ENCODE assay signal across 9 mouse cellular contexts in the genomic region with DNA sequence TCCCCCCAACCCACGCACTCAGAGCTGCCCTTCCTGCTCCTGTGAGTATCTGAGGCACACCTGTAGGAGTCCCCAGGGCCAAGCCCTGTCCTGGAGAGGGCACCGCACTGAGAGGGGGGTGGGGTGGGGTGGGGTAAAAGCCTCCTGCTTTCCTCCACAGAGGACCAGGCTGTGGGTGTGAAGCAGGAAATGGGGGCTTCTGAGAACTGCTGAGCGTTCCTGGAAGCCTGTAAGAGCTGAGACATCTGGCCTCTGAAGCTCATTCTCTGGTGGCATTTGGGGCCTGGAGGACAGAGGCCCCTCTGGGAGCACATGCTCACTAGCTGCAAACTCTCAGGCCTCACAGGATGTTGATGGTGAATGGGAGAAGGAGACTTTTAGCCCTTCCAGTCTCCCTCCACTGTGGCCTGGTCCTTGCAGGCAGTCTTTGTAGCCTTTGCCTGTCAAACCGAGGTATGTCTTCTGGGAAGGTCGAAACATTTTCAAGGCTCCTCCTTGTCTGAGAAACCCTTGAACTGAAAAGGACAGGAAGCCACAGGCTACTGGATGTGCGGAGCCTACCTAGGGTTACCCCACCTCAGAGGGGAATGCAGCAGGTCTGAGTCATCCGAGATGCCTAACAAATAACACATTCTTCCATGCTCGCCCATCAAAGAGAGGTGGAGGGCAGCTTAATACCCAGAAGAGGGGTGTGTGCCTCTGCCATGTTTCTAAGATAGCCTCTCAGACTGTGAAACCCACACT. TPM values are rescaled to one million over a fixed set of nuclear protein-coding genes. Genes with fewer than 3 reads are reported as not detected.
A peak's percentile ranks its signal among the peaks of the same experiment; 100 is the strongest.
DNase-seq lines count a peak whose midpoint lies in the region.
"Had no signal": no experiment of that assay in that cellular context is flagged by ENCODE, and none has a peak within 500 bp of the region (broad histone marks: within the 10 kb centered on the region; RNA-seq: fewer than 3 reads in every experiment).

No protein-coding gene starts in this region.

- H3K27ac ChIP-seq in heart, embryonic 10.5 days, result peak overlapping the region; percentile 88
- H3K27ac ChIP-seq in limb, embryonic 10.5 days, result peak overlapping the region; percentile 67; the same call in 1 of the 2 replicates

- WGBS in heart, embryonic 10.5 days, result 20% methylated on average over 8 of the region's 8 CpGs
- WGBS in limb, embryonic 10.5 days, result 44% methylated on average over 8 of the region's 8 CpGs

- peak overlapping the region; percentile 8; the same call in 1 of the 2 replicates for H3K4me3 ChIP-seq in heart, embryonic 10.5 days
- no peak overlapping the region for H3K4me3 ChIP-seq in limb, embryonic 10.5 days
- H3K4me3 ChIP-seq: megakaryocyte, embryonic 14.5 days had no signal

- no peaks in the 10 kb centered on the region for H3K9me3 ChIP-seq in heart, embryonic 10.5 days
- H3K9me3 ChIP-seq in limb, embryonic 10.5 days (replicated peaks), result no peaks in the 10 kb centered on the region

- DNase-seq in ovary, postnatal 36 days (ENCODE audit: low spot score), result peak; percentile 26
- no peak for DNase-seq in ovary, postnatal 14 days (ENCODE audit: low spot score)
- DNase-seq in heart, embryonic 10.5 days (ENCODE audit: low spot score), result no peak
- DNase-seq in limb, embryonic 10.5 days (ENCODE audit: low spot score), result no peak
- DNase-seq in thymus, postnatal 4 days, result peak; percentile 64
- DNase-seq in cerebellum, postnatal 25 days, result no peak
- DNase-seq in adrenal gland, adult 2 months, result no peak
- no peak for DNase-seq in layer of hippocampus, postnatal 10 days (ENCODE audit: low spot score in 2 of 2)

- H3K36me3 ChIP-seq in heart, embryonic 10.5 days, result no peaks in the 10 kb centered on the region
- H3K36me3 ChIP-seq in limb, embryonic 10.5 days, result no peaks in the 10 kb centered on the region

- no peaks in the 10 kb centered on the region for H3K27me3 ChIP-seq in heart, embryonic 10.5 days (ENCODE audit: insufficient read depth, poor library complexity, severe bottlenecking)
- H3K27me3 ChIP-seq in limb, embryonic 10.5 days (ENCODE audit: low read depth, poor library complexity, severe bottlenecking), result no peaks in the 10 kb centered on the region
- H3K27me3 ChIP-seq: megakaryocyte, embryonic 14.5 days had no signal

- H3K4me1 ChIP-seq in heart, embryonic 10.5 days, result peaks cover 42% of the 10 kb centered on the region
- peaks cover 12% of the 10 kb centered on the region for H3K4me1 ChIP-seq in limb, embryonic 10.5 days

RNA-seq across cellular contexts. Expression of a gene that starts 53.9 kb away (rescaled TPM):
- 51.8 and 57.5 TPM in 2 replicates for polyA plus RNA-seq in heart, embryonic 10.5 days (2016; fragmentation: Nextera tagmentation; extraction: Ambion mirVana)
- polyA plus RNA-seq in limb, embryonic 10.5 days (2016; fragmentation: Nextera tagmentation; extraction: Ambion mirVana), result 22.3 and 26.2 TPM in 2 replicates
- total RNA-seq in adrenal gland, adult 2 months (2021), result 10 to 100 TPM; 27.5 TPM
- 14.8 and 24.6 TPM in 2 replicates for polyA plus RNA-seq in adrenal gland, adult 2 months (2012; rRNA removed)
- 10 to 100 TPM; 65.5 to 70.8 TPM for total RNA-seq in layer of hippocampus, postnatal 10 days (2021)

Comparison
In these comparisons a context has a peak if more than half of its experiments do, and no peak if none do; other contexts are left out.
1. DNase-seq: peak in ovary, postnatal 36 days (single experiment) and thymus, postnatal 4 days (single experiment); none in ovary, postnatal 14 days (single experiment), heart, embryonic 10.5 days (single experiment), limb, embryonic 10.5 days (single experiment), cerebellum, postnatal 25 days (0 of 2), adrenal gland, adult 2 months (single experiment) and layer of hippocampus, postnatal 10 days (0 of 2).